Mouse (Mus musculus): Measurements from ENCODE around the gene Vkorc1l1. TPM values are rescaled to one million over a fixed set of nuclear protein-coding genes. Genes with fewer than 3 reads are reported as not detected.
A peak's percentile ranks its signal among the peaks of the same experiment; 100 is the strongest.

Vkorc1l1 gene
- total RNA-seq, 2 experiments from 2014 or later = 18.3 to 19.4 TPM

DNA sequence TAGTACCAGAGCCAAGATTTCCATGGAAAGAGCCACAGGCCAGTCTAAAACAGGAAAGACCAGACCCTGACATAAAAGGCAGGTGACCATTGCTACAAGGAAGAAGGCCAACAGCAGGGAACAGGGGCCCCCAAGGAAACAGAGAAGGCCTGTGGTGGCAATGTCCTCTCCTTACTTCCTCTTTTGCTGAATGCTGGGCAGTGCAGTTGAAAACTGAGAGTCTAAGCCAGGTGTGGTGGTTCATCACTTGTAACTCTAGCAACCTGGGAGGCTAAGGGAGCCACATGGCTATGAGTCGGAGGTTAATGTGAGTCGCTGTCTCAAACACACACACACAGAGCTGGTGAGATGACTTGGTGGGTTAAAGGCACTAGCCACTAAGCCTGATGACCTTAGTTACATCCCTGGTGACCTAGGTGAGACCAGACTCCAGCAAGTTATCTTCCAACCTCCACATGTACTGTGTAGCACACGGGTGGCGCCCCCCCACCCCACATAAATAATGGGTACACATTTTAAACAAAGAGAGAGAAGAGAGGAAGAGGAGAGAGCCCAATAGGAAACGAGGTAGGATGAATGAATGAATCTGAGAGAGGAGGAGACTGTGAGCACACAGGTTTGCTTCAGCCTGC lies 59.7 kb downstream of the Vkorc1l1 start:
- DNase-seq = no peak

DNA sequence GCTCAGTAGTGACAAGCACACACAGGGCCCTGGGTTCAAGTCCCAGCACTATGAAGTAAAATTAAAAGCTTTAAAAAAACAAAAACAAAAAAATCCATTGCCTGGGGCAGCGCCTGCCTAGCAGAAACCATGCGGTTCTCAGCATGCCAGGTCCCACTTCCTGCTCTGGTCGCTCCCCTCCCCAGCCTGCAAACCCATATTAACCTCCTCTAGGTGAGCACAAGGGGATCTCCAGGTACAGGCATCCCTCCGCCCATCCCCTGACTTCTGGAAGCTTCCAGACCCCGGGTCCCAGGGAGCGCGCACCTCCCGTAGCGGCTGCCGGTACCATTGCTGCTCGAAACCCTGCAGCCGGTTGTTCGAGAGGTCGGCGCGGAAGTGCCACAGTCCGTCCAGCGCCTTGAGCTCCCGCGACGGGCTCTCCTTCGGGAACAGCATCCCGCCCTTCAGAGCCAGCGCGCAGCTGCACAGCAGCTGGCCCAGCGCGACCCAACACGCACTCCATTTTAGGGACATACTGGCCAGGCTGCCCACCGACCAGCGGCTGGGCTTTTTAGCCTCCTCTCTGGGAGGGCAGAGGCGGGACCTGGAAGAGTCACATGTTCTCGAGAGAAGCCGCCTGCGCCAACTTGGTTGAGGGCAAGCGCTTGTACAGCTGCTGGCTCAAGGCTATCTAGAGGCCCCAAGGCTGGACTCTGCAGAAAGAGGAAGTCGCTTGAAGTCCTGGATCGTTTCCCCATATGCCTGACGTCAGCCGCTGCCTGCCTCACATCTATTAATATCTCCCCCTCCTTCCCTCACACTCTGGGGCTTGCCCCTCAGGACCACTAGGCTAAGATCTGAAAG lies 60.8 kb downstream of the Vkorc1l1 start, which contains the start of gene Gusb:
Gusb (minus strand) TSS at position 749 of the 846 bp plus-strand sequence.
- DNase-seq = peak; percentile 85

DNA sequence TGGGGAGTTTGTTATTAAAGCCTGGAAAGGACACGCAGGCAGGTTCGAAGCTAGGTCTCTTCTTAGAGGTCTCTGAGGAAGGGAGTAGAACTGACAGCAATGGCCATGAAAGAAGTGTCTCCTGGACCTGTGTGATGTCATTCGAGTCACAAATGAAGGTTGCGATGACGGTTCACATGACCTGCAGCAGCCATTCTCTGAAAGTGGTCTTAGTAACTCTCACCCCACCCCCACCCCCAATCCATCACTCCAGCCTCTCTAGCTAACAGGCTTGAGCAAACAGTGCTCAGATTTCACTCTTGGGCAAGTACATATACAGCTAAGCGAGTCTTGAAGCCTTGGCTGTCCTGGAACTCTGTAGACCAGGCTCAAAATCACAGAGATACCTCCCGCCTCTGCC lies 61.5 kb downstream of the Vkorc1l1 start:
- no peak for DNase-seq

DNA sequence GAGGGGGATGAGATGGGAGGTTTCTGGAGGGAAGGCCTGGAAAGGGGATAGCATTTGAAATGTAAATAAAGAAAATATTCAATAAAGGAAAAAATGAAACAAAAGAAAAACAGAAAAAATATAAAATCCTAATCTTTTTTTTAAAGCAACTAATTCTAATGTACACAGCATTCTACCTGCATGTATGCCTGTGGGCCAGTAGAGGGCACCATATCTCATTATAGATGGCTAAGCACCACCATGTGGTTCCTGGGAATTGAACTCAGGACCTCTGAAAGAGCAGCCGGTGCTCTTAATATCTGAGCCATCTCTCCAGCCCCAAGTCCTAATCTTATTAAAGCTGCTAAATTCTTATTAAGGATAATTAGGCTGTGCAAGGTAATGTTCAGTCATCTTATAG lies 65.6 kb downstream of the Vkorc1l1 start:
- no peak for DNase-seq

DNA sequence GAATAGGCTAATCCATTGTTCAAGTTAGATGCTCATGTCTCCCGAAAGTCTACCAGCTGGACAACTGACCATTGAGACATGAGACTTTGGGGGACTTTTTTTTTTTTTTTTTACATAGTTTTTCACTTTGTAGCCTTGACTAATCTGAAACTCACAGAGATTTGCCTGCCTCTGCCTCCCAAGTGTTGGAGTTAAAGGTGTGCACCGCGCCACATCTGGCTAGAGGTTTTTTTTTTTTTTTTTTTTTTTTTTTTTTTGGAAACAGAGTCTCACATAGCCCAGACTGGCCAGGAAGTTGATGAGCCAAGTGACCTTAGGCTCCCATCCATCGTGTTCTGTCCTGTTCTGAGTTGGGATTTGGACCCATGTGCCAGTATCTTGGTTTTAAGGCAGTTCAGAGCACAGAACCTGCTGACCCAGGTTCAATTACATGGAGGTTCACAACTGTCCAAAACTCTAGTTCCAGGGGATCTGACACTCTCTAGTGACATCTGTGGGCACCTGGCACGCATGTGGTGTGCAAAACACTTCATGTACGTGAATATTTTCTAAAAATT lies 66.3 kb downstream of the Vkorc1l1 start:
- no peak for DNase-seq

DNA sequence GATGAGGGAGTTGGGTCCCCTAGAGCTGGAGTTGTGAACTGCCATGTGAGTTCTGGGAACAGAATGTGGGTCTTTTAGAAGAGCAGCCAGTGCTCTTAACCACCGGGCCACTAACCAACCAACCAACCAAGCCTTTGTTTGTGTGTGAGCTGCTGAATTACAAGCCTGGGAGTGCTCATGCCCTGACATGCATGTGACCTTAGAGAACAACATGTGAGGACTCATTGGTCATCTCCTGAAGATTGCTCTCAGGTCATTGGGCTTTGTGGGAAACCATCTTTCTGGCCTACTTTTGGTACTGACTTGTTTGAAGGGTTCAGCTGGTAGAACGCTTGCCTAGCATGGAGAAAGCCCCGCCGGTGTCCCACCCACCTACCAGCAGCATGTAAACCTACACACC lies 68.0 kb downstream of the Vkorc1l1 start:
- no peak for DNase-seq

DNA sequence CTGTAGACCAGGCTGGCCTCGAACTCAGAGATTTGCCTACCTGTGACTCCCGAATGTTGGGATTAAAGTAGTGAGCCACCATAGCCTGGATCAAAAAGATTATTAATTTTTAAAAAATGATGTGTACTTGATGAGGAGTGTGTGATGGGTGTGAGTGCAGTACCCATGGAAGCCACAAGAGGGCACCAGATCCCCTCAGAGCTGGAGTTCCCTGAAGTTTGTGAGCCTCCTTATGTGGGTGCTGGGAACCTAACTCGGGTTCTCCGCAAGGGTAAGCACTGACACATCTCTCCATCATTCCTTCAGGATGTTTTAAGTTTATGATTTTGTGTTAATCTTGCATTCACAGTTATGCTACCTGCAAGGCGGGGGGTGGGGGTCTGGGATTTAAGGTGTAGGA lies 69.2 kb downstream of the Vkorc1l1 start:
- DNase-seq = no peak

DNA sequence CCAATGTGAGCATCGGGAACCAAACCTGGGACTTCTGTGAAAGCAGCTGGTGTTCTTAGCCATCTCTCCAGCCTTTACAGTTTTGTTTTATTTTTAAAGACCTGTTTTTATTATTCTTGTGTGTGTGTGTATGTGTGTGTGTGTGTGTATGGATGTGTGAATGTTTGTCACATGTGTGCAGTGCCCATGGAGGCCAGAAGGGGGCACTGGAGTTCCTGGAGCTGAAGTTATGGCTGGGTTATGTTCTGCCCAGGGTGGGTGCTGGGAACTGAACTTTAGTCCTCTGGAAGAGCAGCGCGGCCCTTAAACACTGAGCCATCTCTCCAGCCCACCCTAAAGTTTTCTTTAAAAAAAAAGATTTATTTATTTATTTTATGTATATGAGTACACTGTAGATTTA lies 73.3 kb downstream of the Vkorc1l1 start:
- no peak for DNase-seq

DNA sequence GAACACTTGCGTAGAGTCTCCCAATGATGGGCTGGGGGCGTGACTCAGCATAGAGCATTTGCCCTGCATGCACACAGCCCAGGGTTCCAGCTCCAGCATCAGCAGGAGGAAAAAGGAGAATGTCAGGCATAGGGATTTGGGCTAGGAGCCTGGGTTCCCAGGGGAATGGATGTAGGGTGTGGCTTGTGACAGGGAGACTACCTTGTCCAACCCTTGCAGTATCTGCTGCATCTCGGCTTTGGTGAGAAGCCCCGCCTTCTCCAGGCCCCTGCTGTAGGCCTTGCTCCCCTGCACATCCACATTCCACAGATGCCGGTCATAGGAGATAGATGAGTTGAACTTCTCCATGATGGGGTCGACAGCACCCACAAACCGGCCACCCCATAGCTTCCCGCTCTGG lies 77.7 kb downstream of the Vkorc1l1 start:
- DNase-seq = no peak

DNA sequence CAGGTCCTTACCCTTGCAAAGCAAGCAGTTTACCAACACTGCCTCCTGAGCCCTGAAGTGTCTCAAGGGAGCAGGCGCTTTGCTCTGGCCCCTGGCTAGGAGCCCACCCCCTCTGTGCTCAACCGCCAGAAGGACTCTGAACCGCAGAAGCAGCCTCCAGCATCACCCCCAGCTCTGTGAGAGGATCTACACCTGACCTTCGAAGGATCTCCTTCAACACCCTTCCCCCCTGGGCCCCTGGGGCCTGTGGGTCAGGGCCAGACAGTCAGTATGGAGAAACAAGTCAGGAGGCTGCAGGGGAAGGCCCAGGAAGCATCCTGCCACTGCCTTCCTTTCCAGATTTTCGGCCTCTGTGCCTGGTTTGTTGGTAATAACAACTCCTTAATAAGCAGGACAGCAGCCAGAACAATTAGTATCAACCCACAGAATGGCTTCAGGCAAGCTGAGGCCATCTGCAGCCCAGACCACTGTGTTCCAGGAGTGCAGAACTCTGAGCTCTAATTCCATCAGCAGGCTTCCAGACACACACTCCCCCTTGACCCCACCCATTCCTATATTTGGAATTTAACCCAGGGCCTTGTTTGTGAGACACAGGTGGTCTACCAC lies 79.7 kb downstream of the Vkorc1l1 start:
- DNase-seq = no peak

DNA sequence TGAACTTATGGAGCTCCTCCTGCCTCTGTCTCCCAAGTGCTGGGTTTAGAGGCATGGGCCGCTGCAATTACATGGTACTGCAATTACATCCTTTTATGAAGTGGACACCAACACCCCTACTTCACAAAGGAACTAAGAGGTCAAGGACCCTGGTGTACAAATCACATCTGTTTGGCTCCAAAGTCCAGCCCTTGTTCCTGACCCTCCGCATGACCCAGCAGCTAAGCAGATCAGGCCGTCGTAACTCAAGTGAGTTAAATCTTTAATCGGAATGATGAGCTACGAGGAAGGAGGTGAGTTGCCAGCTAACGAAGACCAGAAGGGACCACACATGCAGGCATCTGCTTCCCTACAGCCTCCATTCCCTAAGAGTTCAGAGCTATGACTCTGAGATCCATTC lies 80.6 kb downstream of the Vkorc1l1 start:
- DNase-seq = no peak

DNA sequence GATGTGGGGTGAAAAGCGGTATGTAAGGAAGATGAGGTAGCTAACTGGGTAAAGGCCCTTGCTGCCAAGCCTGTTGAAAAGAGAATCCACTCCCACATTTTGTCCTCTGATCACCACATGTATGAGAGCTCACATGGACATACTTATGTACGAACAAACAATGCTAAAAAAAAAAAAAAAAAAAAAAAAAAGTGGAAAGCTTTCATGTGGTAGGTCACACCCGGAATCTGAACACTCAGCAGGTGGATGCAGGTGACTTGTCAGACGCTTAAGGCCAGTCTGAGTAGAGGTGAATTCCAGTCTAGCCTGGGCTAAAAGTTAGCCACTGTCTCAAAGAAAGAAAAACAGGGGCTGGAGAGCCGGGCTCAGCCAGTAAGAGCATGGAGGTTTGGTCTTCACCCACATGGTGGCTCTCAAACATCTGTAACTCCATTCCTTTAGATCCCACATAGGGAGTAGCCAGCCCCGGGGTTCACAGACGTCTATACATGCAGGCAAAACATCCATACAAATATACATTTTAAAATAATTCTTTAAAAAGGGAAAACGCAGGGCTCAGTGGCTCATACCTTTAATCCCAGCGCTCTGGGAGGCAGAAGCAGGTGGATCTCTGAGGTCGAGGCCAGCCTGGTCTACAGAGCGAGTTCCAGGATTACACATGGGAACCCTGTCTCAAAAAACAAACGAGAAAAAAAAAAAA lies 81.4 kb downstream of the Vkorc1l1 start:
- DNase-seq = no peak

DNA sequence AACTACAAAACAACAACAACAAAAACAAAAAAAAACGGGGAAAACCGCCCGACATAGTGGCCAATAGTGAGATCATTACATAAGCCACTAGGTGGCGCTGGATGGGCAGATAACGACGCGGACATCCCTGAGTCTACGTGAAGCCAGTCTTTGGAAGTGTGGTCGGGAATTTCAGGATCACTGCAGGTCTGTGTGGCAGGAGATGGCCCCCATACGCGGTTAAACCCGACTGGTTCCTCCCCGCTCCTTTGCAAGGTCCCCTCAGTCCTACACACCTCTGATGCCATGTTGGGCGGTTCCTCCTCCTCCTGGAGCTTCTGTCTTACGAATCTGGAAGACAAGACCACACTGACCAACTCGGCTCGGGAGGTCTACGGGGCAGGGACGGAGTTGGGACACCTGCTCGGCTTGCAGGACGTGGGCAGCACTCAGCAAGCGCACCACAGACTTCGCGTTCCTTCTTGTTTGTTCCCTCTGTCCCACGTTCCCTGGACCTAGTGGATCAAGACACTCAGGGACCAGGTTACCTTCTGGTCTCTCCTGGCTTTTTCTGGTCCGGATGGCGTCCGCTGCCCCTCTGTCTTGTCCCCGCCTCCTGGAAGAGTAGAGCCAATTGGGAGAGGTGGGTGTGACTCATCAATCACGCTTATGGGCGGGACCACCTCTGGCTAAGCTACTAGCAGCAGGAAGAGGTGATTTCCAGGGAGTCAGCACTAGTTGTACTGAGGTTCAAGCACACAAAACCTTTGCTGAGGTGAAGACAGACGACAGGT lies 82.2 kb downstream of the Vkorc1l1 start:
- DNase-seq = peak; percentile 82

DNA sequence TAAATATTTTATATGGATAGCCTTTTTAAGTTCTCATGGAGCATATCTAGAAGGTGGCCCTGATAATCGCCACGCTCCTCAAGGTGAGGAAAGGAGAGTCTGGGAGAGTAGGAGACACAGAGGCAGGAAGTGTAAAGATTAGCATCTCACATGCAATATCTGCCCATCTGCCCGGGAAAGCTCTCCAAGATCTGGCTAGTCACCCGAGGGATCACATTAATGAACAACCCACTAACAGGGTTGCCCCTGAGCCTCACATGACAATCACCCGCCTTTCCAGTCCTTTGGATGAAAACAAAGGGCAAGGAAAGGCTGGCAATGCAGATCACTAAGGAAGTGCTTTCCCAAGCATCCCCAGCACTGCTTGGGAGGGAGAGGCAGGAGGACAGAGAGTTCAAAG lies 85.4 kb downstream of the Vkorc1l1 start:
- DNase-seq = no peak

DNA sequence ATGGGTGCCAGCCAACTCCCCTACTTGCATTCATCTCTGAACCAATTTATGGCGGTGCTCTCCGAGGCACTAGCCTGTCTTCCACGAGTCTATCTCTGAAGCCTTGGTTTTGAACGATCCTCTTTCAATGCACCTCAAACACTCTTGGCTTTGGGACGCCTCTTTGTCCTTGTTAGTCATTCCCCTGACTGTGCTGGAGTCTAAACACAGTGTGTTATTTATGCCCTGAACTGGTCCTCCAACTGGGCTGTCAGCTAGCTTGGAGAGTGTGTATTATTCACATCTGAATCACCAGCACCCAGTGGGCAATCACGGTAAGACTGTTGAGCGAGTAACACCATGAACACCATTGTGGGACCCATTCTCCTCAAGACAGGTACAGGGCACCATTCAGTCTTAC lies 85.9 kb downstream of the Vkorc1l1 start:
- DNase-seq = no peak

DNA sequence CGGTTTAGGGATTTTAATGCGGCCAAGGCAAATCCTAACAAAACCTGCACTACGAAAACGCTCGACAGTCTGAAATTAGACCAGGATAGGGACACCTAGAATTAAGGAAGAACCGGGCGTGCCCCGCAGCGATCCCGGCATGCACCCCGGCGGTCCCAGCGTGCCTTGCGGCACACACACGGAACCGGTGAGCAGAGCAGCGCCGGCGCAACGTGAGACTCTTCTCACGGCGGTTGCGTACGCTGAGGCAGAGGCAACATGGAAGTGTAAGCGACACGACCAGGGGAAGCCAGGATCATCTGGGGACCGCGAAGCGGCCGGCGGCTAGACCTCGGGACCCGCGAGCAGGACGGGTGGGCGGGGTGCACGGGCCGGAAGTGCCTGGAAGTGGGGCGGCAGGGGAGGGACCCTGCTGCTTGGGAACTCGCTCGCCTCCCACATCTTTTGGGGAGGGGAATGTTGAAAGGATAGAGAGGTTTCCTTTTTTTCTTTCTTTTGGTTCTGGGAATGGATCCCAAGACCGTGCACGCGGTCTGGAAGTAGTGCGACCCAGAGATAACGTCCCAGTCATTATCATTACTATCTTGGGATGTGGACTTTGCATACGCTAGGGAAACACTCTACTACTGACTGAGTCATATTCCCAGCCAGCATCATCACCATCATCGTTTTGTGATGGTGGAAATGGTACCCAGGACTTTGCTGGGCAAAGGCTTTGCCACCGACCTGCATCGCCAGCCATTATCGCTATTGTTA lies 87.5 kb downstream of the Vkorc1l1 start, which contains the start of the genes Asl and Crcp:
Asl (minus strand) TSS at position 106 of the 756 bp plus-strand sequence.
Crcp (plus strand) TSS at position 149 of the 756 bp plus-strand sequence.
- DNase-seq = peak; percentile 79

DNA sequence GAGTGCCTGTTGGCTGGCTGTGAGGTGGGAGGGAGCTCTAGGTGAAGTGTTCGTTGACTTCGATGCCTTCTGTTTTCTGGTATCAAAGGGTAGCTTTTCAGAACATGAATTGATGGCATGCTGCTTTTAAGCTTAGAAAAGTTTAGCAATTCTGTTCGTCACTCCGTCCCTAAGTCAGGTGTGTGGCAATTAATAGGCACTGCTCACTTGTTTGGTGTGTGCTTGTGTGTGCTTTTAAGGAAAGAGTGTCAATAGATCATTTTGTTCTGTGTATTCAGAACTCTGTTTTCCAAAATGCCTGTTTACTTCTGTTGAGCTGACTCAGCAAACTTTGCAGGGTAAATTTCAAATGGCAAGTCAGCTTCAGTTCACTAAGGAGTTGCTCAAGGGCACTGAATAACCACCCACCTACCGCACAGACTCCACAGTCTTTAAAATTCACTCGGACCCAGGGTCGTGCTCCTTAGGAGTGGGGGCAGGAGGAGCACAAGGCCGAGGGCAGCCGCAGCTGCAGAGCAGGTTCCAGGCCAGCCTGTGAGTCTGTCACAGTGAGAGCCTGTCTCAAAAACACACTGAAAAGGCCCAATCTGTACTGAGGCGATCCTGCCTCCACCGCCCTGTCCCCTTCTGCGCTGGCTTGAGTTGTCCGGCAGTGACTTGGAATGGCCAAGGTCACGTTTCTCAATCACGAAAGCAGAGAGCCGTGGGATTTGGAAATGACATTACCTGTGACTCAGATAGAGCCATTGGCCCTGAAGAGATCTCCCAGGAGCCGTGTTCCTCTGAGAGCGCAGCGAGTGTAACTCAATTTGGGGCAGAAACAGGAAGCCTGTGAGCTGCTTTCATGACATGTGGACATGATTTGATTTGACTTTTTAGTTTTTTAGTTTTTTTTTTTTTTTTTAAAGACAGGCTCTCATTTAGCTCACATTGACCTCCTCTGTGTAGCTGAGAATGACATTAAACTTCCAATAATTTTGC lies 89.9 kb downstream of the Vkorc1l1 start:
- DNase-seq = no peak

DNA sequence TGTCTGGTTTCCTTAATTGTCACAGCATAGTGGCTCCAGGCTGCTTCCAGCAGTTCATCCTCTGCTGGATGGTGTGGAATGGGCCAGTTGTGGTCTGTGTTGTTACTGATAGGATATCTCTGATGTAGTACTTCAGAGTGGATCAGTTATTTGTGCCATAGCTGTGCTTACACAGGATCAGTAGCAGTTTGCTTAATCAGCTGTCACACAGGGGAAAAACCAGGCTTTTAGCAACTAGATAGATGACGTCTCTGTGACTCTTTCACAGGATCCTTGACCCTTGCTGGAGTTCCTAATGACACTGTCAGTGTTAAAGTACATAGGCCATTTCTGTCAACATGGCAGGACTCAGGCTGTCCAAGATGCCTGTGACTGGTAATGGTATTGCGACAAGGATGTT lies 92.1 kb downstream of the Vkorc1l1 start:
- DNase-seq = no peak

Data from gastrocnemius, postnatal 25 days (tissue).